Mouse (Mus musculus): ENCODE measurements around the gene Vmn1r33.
"Not testable (repeated sequence)": the region's sequence is repeated elsewhere in the genome, so short reads cannot be mapped to it uniquely, and the experiment has no call there.

Vmn1r33 gene

DNA sequence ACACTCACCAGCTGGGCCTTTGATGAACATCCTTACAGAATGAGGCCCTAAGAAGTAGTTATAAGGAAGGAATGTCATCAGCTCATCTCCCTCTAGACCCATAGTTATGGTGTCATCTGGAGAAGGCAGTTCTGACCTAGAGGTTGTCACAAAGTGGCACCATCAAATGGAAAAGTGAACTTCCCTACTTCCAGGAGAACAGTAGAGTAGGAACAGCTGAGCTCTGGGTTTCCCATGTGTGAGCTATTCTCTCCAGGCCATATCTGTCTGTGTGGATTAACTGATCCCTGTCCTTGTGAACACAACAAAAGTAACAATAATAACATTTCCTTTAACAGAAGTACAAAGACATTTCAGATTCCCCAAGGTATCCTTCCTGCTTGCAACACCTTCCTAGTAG, at the start of gene Vmn1r33:
TSS of gene Vmn1r33 (minus strand) at position 101 of the 400 bp plus-strand sequence.
- DNase-seq (ENCODE audit: low read depth), result not testable (repeated sequence)

DNA sequence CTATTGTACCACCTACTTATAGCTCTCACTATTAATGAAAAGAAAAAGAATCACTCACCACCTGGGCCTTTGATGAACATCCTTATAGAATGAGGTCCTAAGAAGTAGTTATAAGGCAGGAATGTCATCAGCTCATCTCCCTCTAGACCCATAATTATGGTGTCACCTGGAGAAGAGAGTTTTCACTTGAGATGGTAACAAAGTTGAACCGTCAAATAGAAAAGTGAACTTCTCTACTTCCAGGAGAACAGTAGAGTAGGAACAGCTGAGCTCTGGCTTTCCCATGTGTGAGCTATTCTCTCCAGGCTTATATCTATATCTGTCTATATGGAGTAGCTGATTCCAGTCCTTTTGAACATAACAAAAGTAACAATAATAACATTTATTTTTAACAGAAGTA, 25.7 kb upstream of the Vmn1r33 start, which contains the start of gene Vmn1r34:
TSS of gene Vmn1r34 (minus strand) at position 101 of the 400 bp plus-strand sequence.
- DNase-seq (ENCODE audit: low read depth), result no peak

DNA sequence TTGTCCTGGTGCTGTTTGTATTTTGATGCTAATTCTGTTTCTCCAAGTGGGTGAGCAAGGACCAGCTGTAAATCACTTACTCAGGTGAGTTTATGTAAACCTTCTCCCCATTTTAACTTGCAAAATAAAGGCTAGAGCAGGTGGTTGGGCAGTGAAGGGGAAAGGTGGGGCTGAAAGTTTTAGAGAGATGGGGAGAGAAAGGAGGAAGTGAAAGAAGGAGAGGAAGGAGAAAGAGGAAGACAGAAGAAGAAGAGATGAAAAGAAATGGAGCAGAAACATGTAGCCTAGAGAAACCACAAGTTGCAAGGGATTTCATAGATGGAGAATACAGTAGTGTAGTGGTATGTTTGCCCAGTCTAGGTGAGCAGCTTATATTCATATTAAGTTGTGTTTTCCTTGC, 22.3 kb downstream of the Vmn1r33 start:
- no peak for DNase-seq (ENCODE audit: low read depth)

Data from NIH3T3 (cell line).